Mouse (Mus musculus): ENCODE measurements around the gene Pth2. TPM values are rescaled to one million over a fixed set of nuclear protein-coding genes. Genes with fewer than 3 reads are reported as not detected.
"Not testable (repeated sequence)": the region's sequence is repeated elsewhere in the genome, so short reads cannot be mapped to it uniquely, and the experiment has no call there.

The Pth2 gene
- total RNA-seq, 2 experiments from 2014 or later, result not detected

DNA sequence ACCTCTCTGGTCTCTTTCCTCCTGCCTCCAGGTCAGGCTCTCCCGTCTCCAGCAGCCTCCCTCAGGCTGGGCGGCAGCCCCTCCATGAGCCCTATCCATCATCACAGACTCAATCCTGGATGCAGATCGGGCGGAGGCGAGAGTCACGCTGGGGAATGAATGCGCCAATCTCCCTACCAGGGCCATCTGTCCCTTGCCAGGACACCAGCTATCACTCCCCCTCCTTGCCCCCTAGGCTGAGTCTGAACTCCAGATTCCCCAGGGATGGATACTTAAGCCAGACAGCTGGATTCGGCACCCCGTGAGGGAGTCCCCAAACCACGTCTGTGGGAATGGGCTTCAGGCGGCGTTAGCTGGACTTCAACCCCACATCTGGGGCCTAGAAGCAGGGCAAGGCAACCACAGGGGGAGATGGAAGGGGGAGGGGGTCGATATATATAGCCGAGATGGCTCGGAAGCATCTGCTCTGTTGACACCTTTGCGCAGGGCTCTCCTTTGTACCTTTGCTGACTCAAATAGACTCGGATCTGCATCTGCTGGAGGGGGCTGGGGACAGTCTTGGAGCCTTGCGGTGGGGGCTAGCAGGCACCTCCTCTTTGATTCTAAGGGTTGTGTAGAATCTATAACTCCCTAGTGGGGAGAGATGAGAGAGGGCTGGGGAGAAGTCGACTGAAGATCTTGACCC, 12.9 kb upstream of the Pth2 start:
- DNase-seq, result no peak
- intact Hi-C loops (cut with DNase I), result no loop called here

DNA sequence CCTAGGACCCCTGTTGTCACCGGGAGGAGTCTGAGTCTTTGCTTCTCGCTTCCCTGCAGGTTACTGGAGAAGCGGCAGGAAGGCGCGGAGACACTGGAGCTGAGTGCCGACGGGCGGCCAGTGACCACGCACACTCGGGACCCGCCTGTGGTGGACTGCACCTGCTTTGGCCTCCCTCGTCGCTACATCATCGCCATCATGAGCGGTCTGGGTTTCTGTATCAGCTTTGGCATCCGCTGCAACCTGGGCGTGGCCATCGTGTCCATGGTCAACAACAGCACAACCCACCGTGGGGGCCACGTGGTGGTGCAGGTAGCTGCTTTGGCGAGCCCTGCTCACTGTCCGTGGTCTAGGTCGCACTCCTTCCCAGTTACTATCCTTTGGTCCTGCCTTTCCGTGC, 12.1 kb upstream of the Pth2 start:
- intact Hi-C loops (cut with DNase I), result no loop called here

DNA sequence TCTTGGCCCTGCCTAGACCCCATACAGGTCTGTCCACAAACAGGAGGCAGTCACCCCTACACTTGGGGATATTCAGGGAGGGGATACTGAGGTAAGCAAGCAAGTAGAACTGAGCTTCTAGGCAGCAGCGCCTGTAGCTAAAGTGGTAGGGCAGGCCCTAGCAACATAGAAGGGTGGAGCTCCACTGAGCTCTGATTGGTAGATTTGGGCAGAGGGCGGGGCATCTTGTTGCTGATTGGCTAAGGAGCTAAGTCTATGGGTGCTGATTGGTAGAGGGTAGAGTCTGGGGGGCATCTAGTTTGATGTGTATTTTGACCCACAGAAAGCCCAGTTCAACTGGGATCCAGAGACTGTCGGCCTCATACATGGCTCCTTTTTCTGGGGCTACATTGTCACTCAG, 11.3 kb upstream of the Pth2 start:
- intact Hi-C loops (cut with DNase I), result no loop called here
- DNase-seq, result no peak

More for the DNA sequence above, 12.1 kb upstream of the Pth2 start:
- no peak for DNase-seq

DNA sequence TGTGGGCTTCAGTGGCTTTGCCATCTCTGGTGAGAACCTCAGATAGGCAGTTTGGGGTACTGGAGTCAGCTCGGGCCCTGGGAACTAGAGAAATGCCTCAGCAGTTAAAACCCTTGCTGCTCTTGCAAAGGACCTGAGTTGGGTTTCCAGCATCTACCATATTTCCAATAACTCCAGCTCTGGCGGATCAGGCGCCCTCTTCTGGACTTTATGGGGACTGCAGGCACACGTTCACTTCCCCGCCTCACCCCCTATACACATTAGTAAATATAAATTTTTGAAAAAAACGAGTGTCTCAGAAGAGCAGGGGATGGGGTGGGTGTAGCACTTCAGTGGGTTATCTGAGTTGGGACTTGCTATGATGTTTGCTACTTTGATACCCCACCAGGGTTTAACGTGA, 7.8 kb upstream of the Pth2 start:
- intact Hi-C loops (cut with DNase I), result no loop called here
- peak in 1 of 2 experiments; percentile 33 for DNase-seq

DNA sequence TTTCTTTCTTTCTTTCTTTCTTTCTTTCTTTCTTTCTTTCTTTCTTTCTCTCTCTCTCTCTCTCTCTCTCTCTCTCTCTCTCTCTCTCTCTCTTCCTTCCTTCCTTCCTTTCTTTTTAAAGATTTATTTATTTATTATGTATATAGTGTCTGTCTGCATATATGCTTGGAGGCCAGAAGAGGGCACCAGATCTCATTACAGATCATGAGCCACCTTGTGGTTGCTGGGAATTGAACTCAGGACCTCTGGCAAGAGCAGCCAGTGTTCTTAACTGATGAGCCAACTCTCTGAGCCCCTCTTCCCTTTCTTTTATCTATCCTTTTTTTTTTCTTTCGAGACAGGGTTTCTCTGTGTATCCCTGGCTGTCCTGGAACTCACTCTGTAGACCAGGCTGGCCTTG, 7.0 kb upstream of the Pth2 start:
- DNase-seq; intact Hi-C loops (cut with DNase I): not testable (repeated sequence)

DNA sequence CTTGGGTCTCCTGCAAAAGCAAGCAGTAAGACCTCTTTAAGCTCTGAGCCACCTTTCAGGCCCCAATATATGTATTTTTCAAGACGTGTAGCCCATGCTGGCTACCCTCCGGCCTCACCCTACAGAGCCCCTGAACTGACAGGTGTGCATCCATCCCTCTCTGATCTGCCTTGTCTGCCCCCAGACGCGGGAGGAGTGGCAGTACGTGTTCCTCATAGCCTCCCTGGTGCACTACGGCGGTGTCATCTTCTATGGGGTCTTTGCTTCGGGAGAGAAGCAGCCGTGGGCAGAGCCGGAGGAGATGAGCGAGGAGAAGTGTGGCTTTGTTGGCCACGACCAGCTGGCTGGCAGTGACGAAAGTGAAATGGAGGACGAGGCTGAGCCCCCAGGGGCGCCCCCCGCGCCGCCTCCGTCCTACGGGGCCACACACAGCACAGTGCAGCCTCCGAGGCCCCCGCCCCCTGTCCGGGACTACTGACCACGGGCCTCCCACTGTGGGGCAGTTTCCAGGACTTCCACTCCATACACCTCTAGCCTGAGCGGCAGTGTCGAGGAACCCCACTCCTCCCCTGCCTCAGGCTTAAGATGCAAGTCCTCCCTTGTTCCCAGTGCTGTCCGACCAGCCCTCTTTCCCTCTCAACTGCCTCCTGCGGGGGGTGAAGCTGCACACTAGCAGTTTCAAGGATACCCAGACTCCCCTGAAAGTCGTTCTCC, 6.1 kb upstream of the Pth2 start:
- no peak for DNase-seq
- intact Hi-C loops (cut with DNase I), result no loop called here

DNA sequence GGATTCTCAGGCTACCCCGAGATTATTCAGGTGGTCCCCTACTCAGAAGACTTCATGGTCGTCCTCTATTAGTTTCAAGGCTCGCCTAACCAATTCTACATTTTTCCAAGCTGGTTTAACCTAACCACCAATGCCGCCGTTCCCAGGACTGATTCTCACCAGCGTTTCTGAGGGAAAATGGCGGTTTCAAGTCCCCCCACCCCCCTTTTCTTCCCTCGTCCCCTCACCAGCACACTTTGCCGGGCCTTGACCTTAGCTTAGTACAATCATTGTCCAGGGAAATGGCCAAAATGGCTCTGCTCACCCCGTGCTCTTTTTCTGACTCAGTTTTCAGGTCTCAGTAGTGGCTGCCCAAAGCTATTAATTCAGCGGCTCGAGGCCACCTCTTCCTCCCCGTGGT, 5.4 kb upstream of the Pth2 start:
- DNase-seq, result no peak
- intact Hi-C loops (cut with DNase I), result no loop called here

DNA sequence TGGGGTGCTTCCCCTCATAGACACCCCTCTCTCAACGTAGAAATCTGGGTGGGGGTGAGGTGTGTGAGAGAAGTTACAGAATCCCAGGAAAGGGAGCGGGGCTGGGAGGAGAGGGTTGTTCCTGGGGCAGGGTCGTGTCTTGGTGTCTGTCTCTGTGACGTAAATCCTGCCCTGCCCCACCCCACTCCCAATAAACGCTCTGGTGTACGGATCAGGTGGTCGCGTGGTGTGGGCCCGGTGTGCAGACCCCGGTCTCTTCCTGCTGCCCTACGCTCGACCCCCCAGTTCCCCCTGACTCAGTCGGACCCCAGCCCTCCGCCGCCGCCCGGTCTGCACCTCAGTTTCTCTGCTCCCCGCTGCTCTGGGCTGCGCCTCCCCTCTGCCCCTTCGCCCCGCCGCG, 4.9 kb upstream of the Pth2 start:
- intact Hi-C loops (cut with DNase I), result no loop called here
- DNase-seq, result no peak

DNA sequence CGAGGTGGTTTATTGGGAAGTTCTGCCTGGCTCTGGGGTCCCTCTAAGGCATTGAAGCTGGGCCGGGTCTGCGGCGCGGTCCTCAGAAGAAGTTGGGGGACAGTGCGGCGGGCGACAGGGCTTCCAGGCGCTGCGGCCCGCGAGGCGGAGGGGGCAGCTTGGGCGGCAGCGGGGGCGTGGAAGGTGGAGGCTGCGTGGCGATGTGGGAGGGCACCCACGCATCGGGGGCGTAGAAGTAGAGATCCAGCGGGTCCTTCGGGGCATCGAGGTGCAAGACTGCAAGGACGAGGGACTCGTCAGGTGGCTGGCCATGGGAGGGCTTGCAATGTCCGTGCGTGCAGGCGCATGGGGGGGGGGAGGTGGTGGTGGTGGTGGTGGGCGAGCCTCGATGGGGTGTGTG, 4.4 kb upstream of the Pth2 start:
- intact Hi-C loops (cut with DNase I), result no loop called here
- no peak for DNase-seq

DNA sequence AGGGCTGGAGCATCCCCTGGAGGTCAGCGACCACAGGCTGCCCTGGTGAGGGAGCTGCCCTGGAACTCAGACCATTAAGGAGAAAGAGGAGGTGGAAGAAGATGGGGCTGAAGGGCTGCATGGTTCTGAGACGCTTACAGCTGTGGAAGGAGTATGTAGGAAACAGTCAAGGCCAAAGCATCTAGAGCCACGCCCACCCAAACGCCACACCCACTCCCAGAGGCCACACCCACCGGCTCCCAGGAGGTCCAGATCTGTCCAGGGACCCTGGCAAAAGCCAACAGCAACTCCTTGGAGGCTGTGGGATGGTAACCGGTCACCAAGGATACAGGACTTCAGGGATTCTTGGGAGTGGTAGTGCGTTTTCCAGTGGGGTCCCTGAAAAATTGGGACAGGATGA, 2.2 kb upstream of the Pth2 start:
- no peak for DNase-seq
- intact Hi-C loops (cut with DNase I), result no loop called here

DNA sequence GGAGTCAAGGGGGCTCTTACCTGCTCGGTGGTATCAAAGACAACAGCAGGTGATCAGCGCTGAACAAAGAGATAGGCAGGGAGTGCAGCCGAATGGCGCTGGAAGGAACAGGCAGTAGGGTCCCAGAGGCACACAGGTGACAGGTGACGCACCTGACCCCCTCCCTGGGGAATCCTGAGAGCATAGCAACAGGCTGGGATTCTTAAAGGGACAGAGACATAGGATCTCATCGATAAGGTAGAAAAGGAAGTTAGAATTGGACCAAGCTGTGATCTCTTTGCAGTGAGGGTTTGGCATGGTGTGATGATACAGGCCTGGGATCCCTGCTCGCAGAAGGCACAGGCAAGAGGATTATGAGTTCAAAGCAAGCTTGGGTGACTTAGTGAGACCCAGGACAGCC, 1.3 kb upstream of the Pth2 start, which contains the start of gene Gfy:
Gene Gfy (minus strand): TSS at position 101 of the 400 bp plus-strand sequence.
- DNase-seq, result no peak
- intact Hi-C loops (cut with DNase I), result no loop called here

DNA sequence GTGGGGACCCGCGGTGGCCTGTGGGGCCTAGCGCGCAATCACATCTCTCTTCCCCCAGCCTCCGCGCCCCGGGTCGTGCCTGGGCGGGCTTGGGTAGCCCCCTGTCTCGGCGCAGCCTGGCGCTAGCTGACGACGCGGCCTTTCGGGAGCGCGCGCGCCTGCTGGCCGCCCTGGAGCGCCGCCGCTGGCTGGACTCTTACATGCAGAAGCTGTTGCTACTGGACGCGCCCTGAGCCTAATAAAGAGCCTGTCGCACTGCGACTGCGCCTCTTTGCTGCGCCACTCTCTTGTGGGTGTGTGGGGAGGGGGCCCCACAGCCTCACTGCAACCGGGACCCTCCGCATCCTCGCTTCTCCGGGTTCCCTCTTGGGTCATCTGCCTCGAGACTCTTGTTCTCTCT, 745 bp downstream of the Pth2 start:
- intact Hi-C loops (cut with DNase I), result no loop called here
- DNase-seq, result no peak

DNA sequence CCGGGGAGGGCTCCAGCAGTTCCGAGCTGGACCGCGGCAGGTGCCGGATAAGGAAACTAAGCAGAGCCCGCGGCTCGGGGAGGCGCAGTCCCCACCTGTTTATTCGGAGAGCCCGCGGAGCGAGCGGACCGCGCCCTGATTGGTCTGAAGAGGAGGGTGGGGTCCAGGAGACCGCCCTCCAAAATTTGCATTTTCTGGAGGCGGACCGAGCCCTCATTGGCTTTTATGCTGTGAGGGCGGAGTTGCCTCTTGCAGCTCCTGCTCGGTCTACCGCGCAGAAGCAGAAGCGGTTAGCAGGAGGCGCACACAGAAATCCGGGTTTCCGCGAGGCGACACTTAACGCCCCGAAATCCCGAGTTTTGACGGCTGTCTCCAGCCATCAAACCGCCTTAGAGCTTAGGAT, 1.4 kb downstream of the Pth2 start:
- DNase-seq, result peak; percentile 82 to 84
- intact Hi-C loops (cut with DNase I), result no loop called here

DNA sequence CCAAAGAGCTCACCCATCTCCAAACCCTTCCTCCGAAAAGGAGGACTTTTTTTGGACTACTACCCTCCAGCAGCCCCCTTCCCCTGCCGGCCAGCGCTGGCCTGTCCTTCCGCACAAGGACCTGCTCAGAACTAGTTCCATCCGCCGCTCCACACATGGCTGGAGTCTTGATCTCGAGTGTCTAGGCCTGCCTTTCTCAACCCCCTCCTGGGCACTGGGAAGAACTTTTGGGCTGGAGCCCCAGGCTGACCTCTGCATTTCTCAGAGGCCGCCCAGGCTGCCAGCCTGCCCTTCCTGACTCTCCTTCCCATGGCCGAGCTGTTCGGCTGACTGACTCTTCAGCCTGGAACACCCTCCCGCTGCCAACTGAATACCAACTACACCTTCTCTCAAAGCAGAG, 1.8 kb downstream of the Pth2 start:
- DNase-seq, result no peak
- intact Hi-C loops (cut with DNase I), result no loop called here

DNA sequence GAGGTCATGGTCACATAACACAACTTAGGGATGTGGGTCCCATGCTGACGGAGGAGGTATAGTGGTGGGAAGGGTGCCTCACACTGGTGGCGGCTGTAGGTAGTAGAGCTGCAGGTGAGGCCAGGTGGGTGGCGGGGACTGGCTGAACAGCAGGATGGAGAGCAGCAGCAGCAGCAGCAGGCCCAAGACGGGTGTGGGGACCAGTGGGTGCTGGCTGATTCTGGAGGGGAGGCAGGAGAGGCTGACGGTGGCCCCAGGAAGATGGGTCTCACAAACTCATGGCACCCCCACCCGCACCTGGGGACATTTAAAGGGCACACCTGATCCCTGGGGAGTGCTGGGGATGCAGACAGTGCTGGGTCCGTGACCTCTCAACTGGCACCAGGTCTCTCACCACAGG, 2.9 kb downstream of the Pth2 start:
- intact Hi-C loops (cut with DNase I), result no loop called here

DNA sequence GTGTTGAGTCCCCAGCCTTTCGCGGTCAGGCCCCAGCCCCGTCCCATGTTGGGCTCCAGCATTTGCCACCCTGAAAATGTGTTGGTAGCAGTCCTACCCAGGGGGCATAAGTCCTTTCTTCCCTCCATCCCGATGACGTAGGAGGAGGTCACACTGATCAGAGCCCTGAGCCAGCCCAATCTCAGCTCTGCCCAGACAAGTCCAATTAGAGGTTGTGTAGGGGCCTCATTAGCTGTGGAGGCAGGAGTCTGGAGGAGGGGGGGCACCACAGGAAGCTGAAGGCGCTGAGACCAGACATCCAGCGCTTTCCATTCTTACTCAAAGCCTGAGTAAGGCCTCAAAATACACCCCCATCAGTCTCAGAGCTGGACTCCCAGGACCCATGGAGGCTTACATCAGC, 5.1 kb downstream of the Pth2 start:
- no peak for DNase-seq
- intact Hi-C loops (cut with DNase I), result no loop called here

More for the DNA sequence above, 2.9 kb downstream of the Pth2 start:
- DNase-seq, result no peak

DNA sequence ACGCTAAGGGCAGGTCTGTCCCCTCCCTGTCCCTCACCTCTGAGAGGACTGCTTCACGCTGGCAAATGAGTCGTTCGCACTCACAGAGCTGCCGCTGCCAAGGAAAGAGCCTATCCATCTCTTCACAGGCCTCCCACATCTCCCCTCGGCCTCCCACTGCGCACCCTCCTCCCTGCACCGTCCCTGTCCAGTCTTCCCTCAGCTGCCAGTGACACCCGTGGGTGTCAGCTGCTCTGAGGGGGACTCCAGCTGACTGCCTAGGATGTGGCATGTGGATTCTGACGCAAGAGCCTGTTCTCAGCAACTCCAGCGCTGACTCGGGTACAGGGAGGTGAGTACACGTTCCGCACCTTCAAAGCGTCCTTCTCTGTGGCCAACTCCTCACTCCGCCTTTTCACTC, 8.8 kb downstream of the Pth2 start:
- DNase-seq, result no peak
- intact Hi-C loops (cut with DNase I), result no loop called here

DNA sequence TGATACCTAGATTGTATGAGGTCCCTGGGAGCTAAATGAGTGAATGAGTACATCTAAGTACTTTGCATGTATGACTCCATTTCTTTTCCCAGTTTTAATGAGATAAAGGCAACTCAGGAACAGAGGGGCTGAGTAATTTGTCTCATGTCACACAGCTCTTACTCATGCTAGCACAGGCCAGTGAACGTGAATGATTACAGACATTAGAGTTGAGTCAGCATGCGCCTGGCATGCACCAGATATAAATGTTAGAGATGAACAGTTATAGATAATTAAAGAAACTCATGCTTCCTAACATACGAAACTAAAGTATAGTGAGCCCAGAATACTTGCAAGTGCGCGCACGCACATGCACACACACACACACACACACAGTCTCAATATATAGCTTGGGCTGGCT, 9.4 kb downstream of the Pth2 start:
- no peak for DNase-seq
- intact Hi-C loops (cut with DNase I), result no loop called here

DNA sequence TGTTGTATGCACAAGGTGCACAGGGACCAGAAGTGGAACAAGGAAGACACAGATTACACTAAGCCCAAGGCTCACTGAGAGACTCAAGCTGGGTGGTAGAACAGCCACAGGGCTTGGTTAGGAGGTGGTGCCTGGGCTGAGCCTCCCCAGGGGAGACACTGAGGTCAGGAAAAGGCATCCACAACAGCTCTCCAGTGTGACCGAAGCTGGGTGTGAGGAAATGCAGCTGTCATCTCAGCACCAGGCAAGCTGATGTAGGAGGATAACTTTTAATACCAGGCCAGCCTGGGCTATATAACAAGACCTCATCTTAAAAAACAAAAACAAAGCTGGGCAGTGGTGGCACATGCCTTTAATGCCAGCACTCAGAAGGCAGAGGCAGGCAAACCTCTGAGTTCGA, 10.4 kb downstream of the Pth2 start:
- DNase-seq, result no peak
- intact Hi-C loops (cut with DNase I), result no loop called here

DNA sequence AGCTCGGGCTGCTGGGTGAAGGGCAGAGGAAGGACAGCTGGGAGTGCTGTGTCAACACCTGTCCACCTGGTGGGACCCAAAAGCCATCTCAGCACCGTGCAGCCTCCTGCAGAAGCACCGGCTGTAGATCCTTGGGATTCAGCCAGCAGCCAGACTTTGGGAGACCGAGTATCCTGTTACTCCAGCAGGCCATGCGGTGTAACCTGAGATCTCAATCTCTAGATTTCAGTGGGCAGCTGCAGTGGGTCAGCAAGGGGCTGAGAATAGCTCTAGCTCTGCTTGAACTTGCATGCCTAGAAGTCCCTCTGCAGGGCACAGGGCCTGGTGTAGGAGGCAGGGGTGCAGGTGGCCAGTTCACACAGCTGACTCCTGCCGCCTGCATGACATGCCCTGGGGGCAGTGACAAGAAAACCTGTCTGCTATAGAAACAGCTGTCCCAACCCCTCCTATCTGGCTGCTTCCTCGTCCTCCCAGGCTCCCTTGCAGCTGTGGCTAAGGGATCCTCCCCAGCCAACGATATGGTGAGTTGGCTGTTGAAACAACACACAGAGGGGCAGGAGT, 11.1 kb downstream of the Pth2 start:
- intact Hi-C loops (cut with DNase I), result no loop called here

DNA sequence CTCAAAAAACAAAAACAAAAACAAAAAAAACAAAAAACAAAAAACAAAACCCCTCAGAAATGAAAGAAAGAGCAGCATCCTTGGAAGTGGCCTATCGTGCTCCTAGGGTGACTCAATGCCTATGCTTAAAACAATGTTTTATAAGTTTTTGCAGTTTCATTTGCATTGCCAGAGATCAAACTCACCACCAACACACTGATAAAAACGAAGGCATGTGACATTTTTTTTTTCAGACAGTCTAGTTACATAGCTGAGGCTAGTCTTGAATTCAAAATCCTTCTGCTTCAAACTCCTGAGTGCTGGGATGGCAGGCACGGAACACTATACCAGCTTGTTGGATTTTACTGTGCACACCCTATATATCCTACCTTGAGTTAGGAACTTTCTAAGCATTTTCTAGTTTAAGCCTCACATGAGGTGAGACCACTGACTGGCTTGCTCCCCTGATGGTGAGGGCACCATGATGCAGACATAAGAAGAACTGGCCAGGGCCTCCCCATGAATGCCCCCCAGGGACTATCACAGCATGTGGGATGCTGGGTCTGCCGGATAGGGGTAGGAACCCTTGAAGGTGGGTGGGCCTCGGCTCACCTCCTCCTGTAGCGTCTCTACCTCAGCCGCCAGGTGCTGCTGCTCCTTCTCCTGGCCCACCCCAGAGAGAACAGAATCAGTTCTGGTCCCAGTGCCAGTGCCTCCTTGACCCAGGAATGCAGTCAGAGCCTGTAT, 12.0 kb downstream of the Pth2 start:
- no peak for DNase-seq
- intact Hi-C loops (cut with DNase I), result no loop called here

More for the DNA sequence above, 11.1 kb downstream of the Pth2 start:
- DNase-seq, result no peak

Measured in heart, postnatal 36 days (tissue).